Comparison of ENCODE assay signal across 8 mouse cellular contexts in genomic region chr19:53599757-53600539, GRCm38 (mm10). TPM values are rescaled to one million over a fixed set of nuclear protein-coding genes. Genes with fewer than 3 reads are reported as not detected.
DNase-seq lines count a peak whose midpoint lies in the region; ATAC-seq and TF ChIP-seq lines count a peak whose summit lies in the region.

Gene Smc3, plus strand, starts transcription at chr19:53600398.

- no peaks in the 10 kb centered on the region for H3K27me3 ChIP-seq in heart, embryonic 12.5 days (replicated peaks)
- H3K27me3 ChIP-seq in kidney, postnatal 0 days (ENCODE audit: insufficient read depth, low read length): no peaks in the 10 kb centered on the region
- no peaks in the 10 kb centered on the region for H3K27me3 ChIP-seq in liver, embryonic 11.5 days (replicated peaks; ENCODE audit: control insufficient read depth, insufficient read depth, low read length)
- H3K27me3 ChIP-seq in stomach, embryonic 14.5 days (ENCODE audit: control insufficient read depth, insufficient read depth, low read length): no peaks in the 10 kb centered on the region

- peak within 1 kb of the TSS; percentile 96 for H3K4me3 ChIP-seq in heart, embryonic 12.5 days
- H3K4me3 ChIP-seq in kidney, postnatal 0 days (replicated peaks; ENCODE audit: low read depth, low read length): peak within 1 kb of the TSS; percentile 90
- peak within 1 kb of the TSS; percentile 99 for H3K4me3 ChIP-seq in liver, embryonic 11.5 days (ENCODE audit: low read depth, low read length)
- H3K4me3 ChIP-seq in stomach, embryonic 14.5 days (ENCODE audit: low read depth, low read length): peak within 1 kb of the TSS; percentile 97

- ATAC-seq in erythroid progenitor cell, adult 5-6 weeks (replicated peaks; ENCODE audit: low FRiP score, poor library complexity, severe bottlenecking): peak; percentile 95
- ATAC-seq in heart, embryonic 12.5 days (ENCODE audit: insufficient number of reproducible peaks, low FRiP score): peak; percentile 98
- ATAC-seq in kidney, postnatal 0 days (replicated peaks; ENCODE audit: low FRiP score, low read depth): peak; percentile 97
- ATAC-seq in liver, embryonic 11.5 days (replicated peaks; ENCODE audit: low FRiP score): peak; percentile 95
- peak; percentile 97 for ATAC-seq in stomach, embryonic 14.5 days (ENCODE audit: insufficient number of reproducible peaks, insufficient read depth, low FRiP score, low read depth)

- H3K4me1 ChIP-seq in heart, embryonic 12.5 days (replicated peaks): peaks cover 14% of the 10 kb centered on the region
- peaks cover 10% of the 10 kb centered on the region for H3K4me1 ChIP-seq in kidney, postnatal 0 days (replicated peaks; ENCODE audit: insufficient read depth, low read length)
- peaks cover 15% of the 10 kb centered on the region for H3K4me1 ChIP-seq in liver, embryonic 11.5 days (replicated peaks; ENCODE audit: control insufficient read depth, insufficient read depth, low read length)
- peaks cover 12% of the 10 kb centered on the region for H3K4me1 ChIP-seq in stomach, embryonic 14.5 days (ENCODE audit: control insufficient read depth, insufficient read depth, low read length)

- peak; percentile 84 for TF ChIP-seq CTCF in kidney, postnatal 0 days (IDR thresholded peaks at IDR 0.05; ENCODE audit: low read depth)

- under 1% methylated on average over 68 of the region's 70 CpGs for WGBS in heart, embryonic 12.5 days
- under 1% methylated on average over 64 of the region's 70 CpGs for WGBS in kidney, postnatal 0 days
- WGBS in liver, embryonic 11.5 days: under 1% methylated on average over 70 of the region's 70 CpGs
- WGBS in stomach, embryonic 14.5 days: under 1% methylated on average over 69 of the region's 70 CpGs

- DNase-seq in CD4-positive helper T cell, adult 2 months (ENCODE audit: low read depth, low spot score): peak; percentile 99
- peak; percentile 92 for DNase-seq in brain, embryonic 18.5 days (ENCODE audit: low read depth, low spot score)
- DNase-seq in kidney, postnatal 0 days (ENCODE audit: low spot score): peak; percentile 98
- DNase-seq in liver, embryonic 11.5 days (ENCODE audit: low spot score): peak; percentile 97
- DNase-seq in naive thymus-derived CD4-positive, alpha-beta T cell, adult 2 months (ENCODE audit: low read depth): peak; percentile 100

- H3K9ac ChIP-seq in heart, embryonic 12.5 days: peak within 1 kb of the TSS; percentile 95
- peak within 1 kb of the TSS; percentile 95 for H3K9ac ChIP-seq in kidney, postnatal 0 days (ENCODE audit: low read depth, low read length)
- peak within 1 kb of the TSS; percentile 99 for H3K9ac ChIP-seq in liver, embryonic 11.5 days (ENCODE audit: low read depth, low read length)
- peak within 1 kb of the TSS; percentile 94 for H3K9ac ChIP-seq in stomach, embryonic 14.5 days (replicated peaks; ENCODE audit: low read depth, low read length)

- H3K9me3 ChIP-seq in heart, embryonic 12.5 days (replicated peaks): no peaks in the 10 kb centered on the region
- H3K9me3 ChIP-seq in kidney, postnatal 0 days (replicated peaks; ENCODE audit: low read length): no peaks in the 10 kb centered on the region
- H3K9me3 ChIP-seq in liver, embryonic 11.5 days (ENCODE audit: control insufficient read depth, low read length): no peaks in the 10 kb centered on the region
- H3K9me3 ChIP-seq in stomach, embryonic 14.5 days (ENCODE audit: control insufficient read depth, low read depth, low read length): no peaks in the 10 kb centered on the region

- peak within 1 kb of the TSS; percentile 84 for H3K27ac ChIP-seq in heart, embryonic 12.5 days (ENCODE audit: poor library complexity, severe bottlenecking)
- peak within 1 kb of the TSS; percentile 93 for H3K27ac ChIP-seq in kidney, postnatal 0 days
- H3K27ac ChIP-seq in liver, embryonic 11.5 days (ENCODE audit: low read depth, low read length): peak within 1 kb of the TSS; percentile 94
- peak within 1 kb of the TSS; percentile 94 for H3K27ac ChIP-seq in stomach, embryonic 14.5 days (ENCODE audit: low read length)

- H3K4me2 ChIP-seq in heart, embryonic 12.5 days: peak within 1 kb of the TSS; percentile 86
- H3K4me2 ChIP-seq in kidney, postnatal 0 days (ENCODE audit: low read length): peak within 1 kb of the TSS; percentile 90
- peak within 1 kb of the TSS; percentile 95 for H3K4me2 ChIP-seq in liver, embryonic 11.5 days
- peak within 1 kb of the TSS; percentile 98 for H3K4me2 ChIP-seq in stomach, embryonic 14.5 days (replicated peaks; ENCODE audit: low read depth, low read length)

- peaks cover 3% of the 10 kb centered on the region for H3K36me3 ChIP-seq in heart, embryonic 12.5 days
- H3K36me3 ChIP-seq in kidney, postnatal 0 days (ENCODE audit: insufficient read depth, low read length): 0 out of 2 replicates have a peak, but pooled peaks cover 5% of the 10 kb centered on the region
- H3K36me3 ChIP-seq in liver, embryonic 11.5 days (ENCODE audit: control insufficient read depth, insufficient read depth, low read length): peaks cover 6% of the 10 kb centered on the region
- peaks cover 4% of the 10 kb centered on the region for H3K36me3 ChIP-seq in stomach, embryonic 14.5 days (ENCODE audit: control insufficient read depth, insufficient read depth, low read length)

RNA-seq across cellular contexts. Expression of gene Smc3, which starts in this region (rescaled TPM):
- total RNA-seq in erythroid progenitor cell, adult 5-6 weeks (2015; ENCODE audit: low replicate concordance): 119 and 138 TPM in 2 replicates
- total RNA-seq in erythroid progenitor cell, adult 5-6 weeks (2017; ENCODE audit: low replicate concordance): 155 and 213 TPM in 2 replicates
- polyA plus RNA-seq in heart, embryonic 12.5 days (2016; fragmentation: Nextera tagmentation; extraction: Ambion mirVana): 45.6 and 47.1 TPM in 2 replicates
- 49.8 and 53.8 TPM in 2 replicates for polyA plus RNA-seq in kidney, postnatal 0 days (2015; fragmentation: Nextera tagmentation; extraction: Ambion mirVana)
- 80.6 and 82.5 TPM in 2 replicates for polyA plus RNA-seq in liver, embryonic 11.5 days (2014; fragmentation: Nextera tagmentation; extraction: Ambion mirVana)
- 78.8 and 78.9 TPM in 2 replicates for polyA plus RNA-seq in stomach, embryonic 14.5 days (2014; fragmentation: Nextera tagmentation; extraction: Ambion mirVana)

Comparison
In these comparisons a context has a peak if more than half of its experiments do, and no peak if none do; other contexts are left out.
1. Peak in every context shown above with its lines: DNase-seq, ATAC-seq, H3K4me3 ChIP-seq and H3K27ac ChIP-seq.